Mouse (Mus musculus) liver, adult 2 months (tissue): ENCODE measurements at regions not wholly inside any gene's neighbourhood (a gene's known extent, or its start where the extent isn't known, plus 50 kb on each side); places are given as distances from the start of the nearest gene placed in this dataset.

Experiments used
- CTCF ChIP-seq: fragments of 200-500 bp; IDR thresholded peaks from 2 replicates; pipeline ENCODE4 v1.5.1; 2011; ENCODE audit warnings: low read depth, low read length, control low read depth
- POLR2A ChIP-seq: fragments of 200-500 bp; IDR thresholded peaks from 2 replicates; pipeline ENCODE4 v1.6.1; 2011; ENCODE audit warnings: low read length, control low read depth; ENCODE audit not compliant: insufficient read depth; ENCODE audit errors: extremely low read depth

GRCm38 (mm10) chr15:88089486-88089885 lies 510.6 kb upstream of the Zdhhc25 start:
- TF ChIP-seq CTCF = no peak
- no peak for TF ChIP-seq POLR2A
